Mouse (Mus musculus) liver, embryonic 14.5 days (tissue): ENCODE measurements at regions not wholly inside any gene's neighbourhood (a gene's known extent, or its start where the extent isn't known, plus 50 kb on each side); places are given as distances from the start of the nearest gene placed in this dataset.

Experiments used
- CTCF ChIP-seq: IDR thresholded peaks from 2 replicates; pipeline ENCODE4 v1.5.1; 2016; ENCODE audit warnings: antibody characterized with exemption, low read depth, control low read depth
- EP300 ChIP-seq: IDR thresholded peaks from 2 replicates; pipeline ENCODE4 v1.6.1; 2016; ENCODE audit warnings: antibody characterized with exemption, low read depth

DNA sequence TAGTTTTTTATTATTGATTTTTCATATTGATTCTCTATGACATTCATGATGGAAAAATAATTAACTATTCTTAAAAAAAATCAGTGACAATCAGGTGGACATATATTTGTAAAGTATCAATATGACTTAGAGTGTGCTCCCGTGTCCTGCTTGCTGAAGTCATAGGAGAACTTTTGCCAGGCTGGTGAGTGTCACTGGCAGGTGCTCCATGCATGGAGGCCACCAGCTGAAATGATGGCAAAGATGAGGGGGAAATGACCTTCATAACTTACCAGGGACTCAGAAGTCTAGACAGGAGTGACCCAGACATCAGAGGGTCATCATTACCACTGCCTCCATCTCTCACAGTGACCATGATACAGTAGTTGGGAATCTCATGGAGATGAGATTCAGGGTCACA, 62.5 kb upstream of the Arl4c start:
- TF ChIP-seq CTCF (no peak), EP300 (no peak)
